Mouse (Mus musculus): Measurements from ENCODE around the gene Asb11. TPM values are rescaled to one million over a fixed set of nuclear protein-coding genes. Genes with fewer than 3 reads are reported as not detected.

Gene Asb11
- polyA plus RNA-seq, 1 experiment: not detected

GRCm38 (mm10) chrX:164420518-164420917, 16.3 kb upstream of the Asb11 start:
- no peak for DNase-seq (ENCODE audit: low read depth)
- TF ChIP-seq POLR2A (IDR thresholded peaks at IDR 0.05; ENCODE audit: borderline replicate concordance, extremely low read depth, insufficient read depth, insufficient read length, poor library complexity, severe bottlenecking) (no peak), CTCF (IDR thresholded peaks at IDR 0.05; ENCODE audit: borderline replicate concordance, extremely low read depth, insufficient read depth, insufficient read length) (no peak)

GRCm38 (mm10) chrX:164424821-164425220, 12.0 kb upstream of the Asb11 start:
- no peak for DNase-seq (ENCODE audit: low read depth)
- no peak for TF ChIP-seq POLR2A (IDR thresholded peaks at IDR 0.05; ENCODE audit: borderline replicate concordance, extremely low read depth, insufficient read depth, insufficient read length, poor library complexity, severe bottlenecking)
- no peak for TF ChIP-seq CTCF (IDR thresholded peaks at IDR 0.05; ENCODE audit: borderline replicate concordance, extremely low read depth, insufficient read depth, insufficient read length)

- DNase-seq (ENCODE audit: low read depth): no peak
- TF ChIP-seq CTCF (IDR thresholded peaks at IDR 0.05; ENCODE audit: borderline replicate concordance, extremely low read depth, insufficient read depth, insufficient read length) (no peak), POLR2A (IDR thresholded peaks at IDR 0.05; ENCODE audit: borderline replicate concordance, extremely low read depth, insufficient read depth, insufficient read length, poor library complexity, severe bottlenecking) (no peak)
These were observed 9.5 kb upstream of the Asb11 start for GRCm38 (mm10) chrX:164427295-164427694.

GRCm38 (mm10) chrX:164428224-164428623, 8.6 kb upstream of the Asb11 start:
- no peak for DNase-seq (ENCODE audit: low read depth)
- TF ChIP-seq POLR2A (IDR thresholded peaks at IDR 0.05; ENCODE audit: borderline replicate concordance, extremely low read depth, insufficient read depth, insufficient read length, poor library complexity, severe bottlenecking) (no peak), CTCF (IDR thresholded peaks at IDR 0.05; ENCODE audit: borderline replicate concordance, extremely low read depth, insufficient read depth, insufficient read length) (no peak)

GRCm38 (mm10) chrX:164430621-164431020, 6.2 kb upstream of the Asb11 start:
- no peak for DNase-seq (ENCODE audit: low read depth)
- TF ChIP-seq CTCF (IDR thresholded peaks at IDR 0.05; ENCODE audit: borderline replicate concordance, extremely low read depth, insufficient read depth, insufficient read length) (no peak), POLR2A (IDR thresholded peaks at IDR 0.05; ENCODE audit: borderline replicate concordance, extremely low read depth, insufficient read depth, insufficient read length, poor library complexity, severe bottlenecking) (no peak)

GRCm38 (mm10) chrX:164431133-164431532, 5.7 kb upstream of the Asb11 start:
- TF ChIP-seq POLR2A (IDR thresholded peaks at IDR 0.05; ENCODE audit: borderline replicate concordance, extremely low read depth, insufficient read depth, insufficient read length, poor library complexity, severe bottlenecking) (no peak), CTCF (IDR thresholded peaks at IDR 0.05; ENCODE audit: borderline replicate concordance, extremely low read depth, insufficient read depth, insufficient read length) (no peak)

GRCm38 (mm10) chrX:164431541-164431940, 5.3 kb upstream of the Asb11 start:
- TF ChIP-seq CTCF (IDR thresholded peaks at IDR 0.05; ENCODE audit: borderline replicate concordance, extremely low read depth, insufficient read depth, insufficient read length): no peak
- TF ChIP-seq POLR2A (IDR thresholded peaks at IDR 0.05; ENCODE audit: borderline replicate concordance, extremely low read depth, insufficient read depth, insufficient read length, poor library complexity, severe bottlenecking): no peak
- DNase-seq (ENCODE audit: low read depth): no peak

More at GRCm38 (mm10) chrX:164431133-164431532, 5.7 kb upstream of the Asb11 start:
- no peak for DNase-seq (ENCODE audit: low read depth)

- TF ChIP-seq CTCF (IDR thresholded peaks at IDR 0.05; ENCODE audit: borderline replicate concordance, extremely low read depth, insufficient read depth, insufficient read length): no peak
- TF ChIP-seq POLR2A (IDR thresholded peaks at IDR 0.05; ENCODE audit: borderline replicate concordance, extremely low read depth, insufficient read depth, insufficient read length, poor library complexity, severe bottlenecking): no peak
- DNase-seq (ENCODE audit: low read depth): no peak
These were observed 4.1 kb upstream of the Asb11 start for GRCm38 (mm10) chrX:164432682-164433081.

GRCm38 (mm10) chrX:164439462-164439861, 2.7 kb downstream of the Asb11 start:
- TF ChIP-seq POLR2A (IDR thresholded peaks at IDR 0.05; ENCODE audit: borderline replicate concordance, extremely low read depth, insufficient read depth, insufficient read length, poor library complexity, severe bottlenecking) (no peak), CTCF (IDR thresholded peaks at IDR 0.05; ENCODE audit: borderline replicate concordance, extremely low read depth, insufficient read depth, insufficient read length) (no peak)
- DNase-seq (ENCODE audit: low read depth): no peak

GRCm38 (mm10) chrX:164440140-164440539, 3.3 kb downstream of the Asb11 start:
- no peak for DNase-seq (ENCODE audit: low read depth)
- no peak for TF ChIP-seq POLR2A (IDR thresholded peaks at IDR 0.05; ENCODE audit: borderline replicate concordance, extremely low read depth, insufficient read depth, insufficient read length, poor library complexity, severe bottlenecking)
- no peak for TF ChIP-seq CTCF (IDR thresholded peaks at IDR 0.05; ENCODE audit: borderline replicate concordance, extremely low read depth, insufficient read depth, insufficient read length)

- DNase-seq (ENCODE audit: low read depth): no peak
- TF ChIP-seq CTCF (IDR thresholded peaks at IDR 0.05; ENCODE audit: borderline replicate concordance, extremely low read depth, insufficient read depth, insufficient read length) (no peak), POLR2A (IDR thresholded peaks at IDR 0.05; ENCODE audit: borderline replicate concordance, extremely low read depth, insufficient read depth, insufficient read length, poor library complexity, severe bottlenecking) (no peak)
These were observed 3.9 kb downstream of the Asb11 start for GRCm38 (mm10) chrX:164440703-164441102.

GRCm38 (mm10) chrX:164441306-164441705, 4.5 kb downstream of the Asb11 start:
- DNase-seq (ENCODE audit: low read depth): no peak
- no peak for TF ChIP-seq POLR2A (IDR thresholded peaks at IDR 0.05; ENCODE audit: borderline replicate concordance, extremely low read depth, insufficient read depth, insufficient read length, poor library complexity, severe bottlenecking)
- no peak for TF ChIP-seq CTCF (IDR thresholded peaks at IDR 0.05; ENCODE audit: borderline replicate concordance, extremely low read depth, insufficient read depth, insufficient read length)

All from brain, embryonic 14.5 days (tissue).